Comparison of ENCODE assay signal across 14 mouse cellular contexts in the genomic region with DNA sequence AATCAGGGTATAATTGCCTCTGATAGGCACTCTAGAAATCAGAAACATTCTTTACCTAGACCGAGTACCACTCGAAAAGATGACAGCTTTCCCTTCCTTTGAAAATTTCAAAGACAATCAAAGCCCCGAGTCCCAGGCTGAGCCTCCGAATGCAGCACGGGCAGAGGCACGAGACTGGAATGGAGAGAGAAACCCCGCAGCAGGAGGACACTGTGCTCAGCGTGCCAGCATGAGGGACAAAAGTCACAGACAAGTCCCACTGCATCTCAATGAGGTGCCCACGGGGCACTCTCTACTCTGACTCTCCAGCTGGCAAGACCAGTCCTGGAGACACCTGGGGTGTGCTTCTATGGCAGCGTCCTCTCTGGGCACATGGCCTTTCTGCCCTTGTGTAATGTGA.
"Had no signal": no experiment of that assay in that cellular context is flagged by ENCODE, and none has a peak within 500 bp of the region (broad histone marks: within the 10 kb centered on the region; RNA-seq: fewer than 3 reads in every experiment).

No protein-coding gene starts in this region.

- H3K36me3 ChIP-seq: limb, embryonic 10.5 days; liver, embryonic 15.5 days; midbrain, embryonic 12.5 days; neural tube, embryonic 15.5 days had no signal

- H3K4me2 ChIP-seq: liver, embryonic 11.5 days; liver, embryonic 15.5 days; lung, embryonic 14.5 days; midbrain, embryonic 12.5 days; neural tube, embryonic 15.5 days had no signal

- H3K4me1 ChIP-seq: liver, embryonic 15.5 days had no signal

- H3K27ac ChIP-seq: layer of hippocampus, adult 2 months; limb, embryonic 10.5 days; liver, embryonic 15.5 days; midbrain, embryonic 12.5 days; neural tube, embryonic 15.5 days had no signal

- H3K9ac ChIP-seq: liver, embryonic 15.5 days; lung, embryonic 14.5 days; midbrain, embryonic 12.5 days; neural tube, embryonic 15.5 days had no signal

- DNase-seq: kidney, postnatal 10 days; kidney, postnatal 4 days; lung, embryonic 14.5 days; lung, postnatal 10 days; right cerebral cortex, adult 18-20 months; right cerebral cortex, postnatal 25 days; thymus, postnatal 4 days had no signal

- H3K4me3 ChIP-seq: layer of hippocampus, adult 2 months; limb, embryonic 10.5 days; liver, embryonic 15.5 days; midbrain, embryonic 12.5 days; myocyte; neural tube, embryonic 15.5 days had no signal

- H3K9me3 ChIP-seq: limb, embryonic 10.5 days; liver, embryonic 15.5 days; midbrain, embryonic 12.5 days; neural tube, embryonic 15.5 days had no signal

- H3K27me3 ChIP-seq: liver, embryonic 15.5 days; midbrain, embryonic 12.5 days; neural tube, embryonic 15.5 days had no signal
